Mouse (Mus musculus): ENCODE data around the gene Rapgef2. TPM values are rescaled to one million over a fixed set of nuclear protein-coding genes. Genes with fewer than 3 reads are reported as not detected.

The Rapgef2 gene
- total RNA-seq, 2 experiments from 2014 or later: 158 to 163 TPM

- DNase-seq (ENCODE audit: low spot score in 2 of 2): no peak
These were observed 82.5 kb downstream of the Rapgef2 start for GRCm38 (mm10) chr3:79203821-79204220.

DNA sequence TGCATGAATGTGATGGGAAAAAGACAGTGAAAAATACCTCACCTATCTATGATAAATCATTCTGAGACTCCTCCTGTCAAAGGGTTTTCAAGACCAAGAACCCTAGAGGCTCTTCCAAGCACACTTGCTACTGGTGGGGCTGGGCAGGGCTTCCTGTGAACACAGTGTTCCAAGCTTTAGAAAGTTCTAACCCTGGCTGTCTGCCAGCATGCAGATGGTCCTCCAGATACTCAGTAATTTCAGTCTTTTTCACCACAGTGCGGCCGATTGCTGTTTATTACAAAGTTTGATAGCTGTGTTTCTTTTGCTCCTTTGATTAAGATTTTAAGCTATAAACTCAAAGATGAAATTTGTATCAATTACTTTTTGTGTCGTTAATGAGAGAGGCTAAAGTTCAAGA is 83.1 kb downstream of the Rapgef2 start:
- peak; percentile 68 to 80 for DNase-seq (ENCODE audit: low spot score in 2 of 2)

GRCm38 (mm10) chr3:79202275-79203153 is 83.8 kb downstream of the Rapgef2 start:
- DNase-seq (ENCODE audit: low spot score in 2 of 2): peak; percentile 62 to 92

GRCm38 (mm10) chr3:79196708-79197437 is 89.4 kb downstream of the Rapgef2 start:
- DNase-seq (ENCODE audit: low spot score in 2 of 2): peak in 1 of 2 experiments; percentile 81

GRCm38 (mm10) chr3:79195280-79195679 is 91.0 kb downstream of the Rapgef2 start:
- DNase-seq (ENCODE audit: low spot score in 2 of 2): peak in 1 of 2 experiments; percentile 67

DNA sequence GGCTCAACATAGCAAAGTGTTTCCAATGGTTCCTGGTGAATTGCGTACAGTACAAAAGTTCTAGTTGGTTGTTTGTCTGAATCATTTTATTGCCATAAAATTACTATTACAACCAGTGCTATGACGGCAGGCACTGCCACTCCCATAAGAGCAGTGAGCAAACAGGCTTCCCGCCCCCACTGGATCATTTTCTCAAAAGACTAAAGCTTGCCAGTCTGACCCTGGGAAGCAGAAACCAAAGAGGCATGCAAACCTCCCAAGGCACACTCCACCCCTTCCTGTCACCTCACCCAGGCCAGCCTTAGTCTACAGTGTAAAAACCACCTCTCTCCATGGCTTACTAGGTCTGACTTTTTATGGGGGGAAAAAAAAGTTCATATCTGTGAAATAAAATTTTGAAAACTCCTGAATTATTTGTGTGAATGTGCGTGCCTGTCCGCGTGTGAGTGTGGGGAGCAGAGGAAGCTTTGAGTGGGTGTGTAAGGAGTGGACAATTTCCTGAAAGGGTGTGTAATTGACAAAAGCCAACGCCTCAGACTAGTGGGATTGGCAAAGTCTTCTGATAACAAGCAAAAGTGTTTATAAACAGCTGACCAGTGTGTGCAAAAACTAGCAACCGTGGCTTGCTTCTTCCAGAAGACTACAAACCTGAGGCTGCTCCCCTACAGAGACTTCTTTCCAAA is 92.1 kb downstream of the Rapgef2 start:
- no peak for DNase-seq (ENCODE audit: low spot score in 2 of 2)

DNA sequence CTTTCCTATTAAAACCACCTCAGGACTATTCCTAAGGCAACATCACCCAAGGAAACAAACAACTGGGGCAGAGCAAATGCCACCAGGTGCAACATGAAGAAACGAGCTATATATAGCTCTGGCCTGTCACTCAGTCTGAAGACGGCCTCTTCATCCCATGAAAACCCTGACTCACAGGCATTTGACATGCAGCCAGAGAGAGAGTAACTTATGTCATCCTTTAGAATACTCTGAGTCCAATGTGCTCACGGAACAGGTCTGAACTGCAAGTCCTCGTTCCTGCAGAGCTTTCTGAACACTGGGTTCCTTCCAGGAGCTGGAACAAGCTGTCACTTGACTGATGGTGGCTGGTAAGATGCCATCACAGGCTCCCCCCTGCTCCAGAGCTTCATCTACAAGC is 93.3 kb downstream of the Rapgef2 start:
- peak; percentile 44 to 88 for DNase-seq (ENCODE audit: low spot score in 2 of 2)

- DNase-seq (ENCODE audit: low spot score in 2 of 2): no peak
These were observed 94.3 kb downstream of the Rapgef2 start for GRCm38 (mm10) chr3:79191981-79192380.

- DNase-seq (ENCODE audit: low spot score in 2 of 2): no peak
These were observed 94.8 kb downstream of the Rapgef2 start for GRCm38 (mm10) chr3:79191471-79191870.

- DNase-seq (ENCODE audit: low spot score in 2 of 2): no peak
These were observed 95.9 kb downstream of the Rapgef2 start for GRCm38 (mm10) chr3:79190377-79190776.

DNA sequence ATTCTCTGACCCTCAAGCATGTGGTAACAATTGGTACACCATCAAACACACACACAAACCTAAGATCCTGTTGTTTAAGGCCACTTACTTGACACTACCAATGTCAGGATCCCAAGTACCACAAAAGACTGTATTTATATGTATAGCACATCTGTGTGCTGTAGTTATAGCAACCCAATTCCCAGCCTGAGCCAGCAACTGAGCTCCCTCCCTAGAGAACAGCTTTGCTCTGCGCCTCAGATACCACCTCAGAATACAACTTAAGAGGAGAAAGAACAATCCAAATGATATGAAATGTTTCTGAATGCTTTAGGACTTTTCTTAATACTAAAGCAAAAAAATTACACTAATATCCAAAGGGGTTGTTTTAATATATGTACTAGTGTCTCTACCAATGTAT is 98.4 kb downstream of the Rapgef2 start:
- DNase-seq (ENCODE audit: low spot score in 2 of 2): no peak

DNA sequence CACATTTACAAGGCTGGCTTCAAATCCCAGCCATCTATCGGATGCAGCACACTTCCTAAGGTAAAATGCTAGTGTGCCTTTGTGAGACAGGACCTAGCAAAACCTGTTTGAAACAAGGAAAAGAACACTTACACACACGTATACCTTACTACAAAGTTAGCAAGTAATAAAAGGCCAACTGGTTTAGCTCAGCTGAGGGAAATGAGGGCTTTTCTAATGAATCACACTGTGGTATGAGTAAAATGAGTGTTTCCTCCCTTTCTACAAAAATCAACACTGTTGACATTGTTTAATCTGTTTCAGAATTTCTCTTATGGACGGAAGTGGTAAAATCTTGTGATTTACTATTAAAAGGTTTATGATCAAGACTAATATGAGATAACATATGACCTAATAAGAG is 104.0 kb downstream of the Rapgef2 start:
- DNase-seq (ENCODE audit: low spot score in 2 of 2): no peak

DNA sequence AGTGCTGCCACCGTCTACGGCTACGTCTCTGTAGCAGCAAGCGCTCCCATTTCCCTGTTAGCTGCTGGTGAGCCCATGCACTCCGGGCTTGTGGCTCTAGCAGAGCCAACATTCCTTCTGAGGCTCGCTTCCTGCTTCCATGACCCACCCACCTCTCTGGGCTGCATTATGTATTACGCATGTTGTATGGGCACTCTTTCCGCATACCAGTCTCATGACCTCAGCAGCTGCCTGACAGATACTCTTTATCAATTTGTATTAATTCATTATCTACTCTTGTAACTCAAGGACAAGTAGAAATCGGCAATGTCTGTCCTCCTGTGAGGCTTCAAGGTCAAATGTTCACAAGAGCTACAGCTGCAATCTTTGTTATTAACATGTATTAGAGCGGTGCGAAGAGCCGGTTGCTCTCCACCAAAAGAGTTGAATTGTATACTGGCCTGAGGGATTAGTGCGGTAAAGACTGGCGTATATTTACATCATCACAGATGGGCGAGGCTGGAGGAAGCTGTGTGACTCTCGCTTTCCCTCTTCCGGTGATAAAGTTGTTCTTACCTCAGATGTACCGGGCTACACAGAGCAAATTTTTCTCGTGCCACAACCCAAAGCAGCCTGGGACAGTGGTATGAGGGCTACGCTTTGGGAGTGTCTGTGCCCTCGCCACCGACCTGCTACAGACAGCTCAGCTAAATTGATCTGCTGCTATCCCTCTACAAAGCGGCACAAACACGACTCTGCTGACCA is 104.9 kb downstream of the Rapgef2 start:
- no peak for DNase-seq (ENCODE audit: low spot score in 2 of 2)

DNA sequence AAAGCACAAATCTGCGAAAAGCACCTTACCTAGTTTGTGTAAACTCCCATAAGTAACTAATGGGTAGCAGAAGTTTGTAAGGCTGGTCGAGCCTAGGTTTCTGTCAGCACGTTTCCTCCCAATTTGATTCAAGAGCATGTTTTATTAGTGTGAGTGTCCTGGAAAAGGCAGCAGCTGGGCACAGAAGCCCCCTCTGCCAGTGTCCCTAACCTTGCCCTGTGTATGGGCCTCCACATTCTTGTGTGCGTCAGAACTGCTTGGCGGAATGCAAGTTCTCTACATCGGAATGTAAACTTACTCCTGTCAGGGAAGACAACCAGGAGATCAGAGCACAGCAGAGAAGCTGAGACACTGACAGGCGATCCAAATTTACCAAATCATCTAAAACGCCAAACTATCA is 106.2 kb downstream of the Rapgef2 start:
- DNase-seq (ENCODE audit: low spot score in 2 of 2): no peak

- DNase-seq (ENCODE audit: low spot score in 2 of 2): no peak
These were observed 106.7 kb downstream of the Rapgef2 start for GRCm38 (mm10) chr3:79179499-79180053.

DNA sequence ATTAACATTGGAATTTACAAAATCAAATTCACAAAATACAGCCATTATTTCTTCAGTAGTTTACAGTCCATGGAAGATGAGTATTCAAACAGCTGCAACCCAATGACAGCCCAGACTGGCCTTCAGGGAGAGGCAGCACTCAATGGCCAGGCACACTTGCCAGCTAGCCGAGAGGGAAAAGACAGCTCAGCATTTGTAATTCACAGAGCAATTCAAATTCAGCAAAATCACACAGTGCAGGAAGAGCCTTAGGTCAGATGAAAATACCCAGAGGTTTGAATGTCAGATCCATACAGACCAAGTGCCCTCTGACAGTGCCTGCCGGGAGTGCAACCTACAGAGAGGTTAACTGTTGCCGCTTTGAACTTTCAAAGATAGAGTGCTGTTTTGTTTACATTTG is 107.6 kb downstream of the Rapgef2 start:
- no peak for DNase-seq (ENCODE audit: low spot score in 2 of 2)

DNA sequence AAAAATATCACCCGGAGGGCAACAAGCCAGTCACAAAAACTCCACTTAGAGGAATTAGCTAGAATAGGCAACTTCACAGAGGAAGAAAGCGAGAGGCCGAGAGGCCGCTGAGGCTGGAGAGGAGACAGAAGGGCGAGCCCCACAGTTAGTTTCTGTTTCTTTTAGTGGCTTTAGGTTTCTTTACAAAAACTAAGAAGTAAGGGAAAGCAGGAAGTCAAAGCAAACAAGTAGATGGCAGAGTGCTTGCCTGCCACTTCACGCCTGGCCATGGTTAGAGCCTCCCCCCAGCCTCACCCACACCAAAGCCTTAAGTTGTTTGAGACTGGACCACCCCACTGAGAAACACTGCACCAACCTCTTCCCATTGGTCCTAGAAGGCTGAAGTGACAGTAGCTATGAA is 108.2 kb downstream of the Rapgef2 start:
- DNase-seq (ENCODE audit: low spot score in 2 of 2): no peak

DNA sequence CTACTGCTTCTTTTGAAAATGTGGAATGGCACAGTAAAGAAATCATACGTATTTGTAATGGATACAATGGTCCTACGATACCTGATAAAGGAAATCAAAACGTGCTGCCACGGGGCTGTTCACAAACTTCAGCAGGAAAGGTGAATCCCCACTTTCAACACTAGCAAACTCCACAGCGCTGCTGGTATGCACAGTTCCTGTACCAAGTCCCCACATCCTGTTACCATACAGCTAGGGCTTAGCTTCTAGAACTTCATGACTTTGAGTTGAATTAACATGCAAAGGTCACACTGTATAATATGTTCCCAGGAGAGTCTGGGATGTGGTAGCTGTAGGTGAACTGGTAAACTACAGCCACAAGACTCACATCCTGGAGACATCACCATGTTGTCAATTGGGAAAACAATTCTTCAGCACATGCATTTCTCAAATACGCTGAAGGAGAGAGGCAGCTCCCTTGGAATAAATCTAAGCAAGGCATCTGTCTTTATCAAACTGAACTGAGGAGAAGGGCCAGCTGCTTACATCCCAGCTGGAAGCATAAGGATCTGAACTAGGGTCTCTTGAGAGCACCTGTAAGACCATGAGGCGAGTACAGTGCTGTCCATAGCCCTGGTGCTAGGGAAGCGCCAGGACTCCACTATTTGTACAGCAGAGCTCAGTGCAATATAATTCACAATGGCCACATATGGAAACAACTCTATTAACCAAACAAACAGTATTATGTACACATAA is 109.0 kb downstream of the Rapgef2 start:
- DNase-seq (ENCODE audit: low spot score in 2 of 2): no peak

DNA sequence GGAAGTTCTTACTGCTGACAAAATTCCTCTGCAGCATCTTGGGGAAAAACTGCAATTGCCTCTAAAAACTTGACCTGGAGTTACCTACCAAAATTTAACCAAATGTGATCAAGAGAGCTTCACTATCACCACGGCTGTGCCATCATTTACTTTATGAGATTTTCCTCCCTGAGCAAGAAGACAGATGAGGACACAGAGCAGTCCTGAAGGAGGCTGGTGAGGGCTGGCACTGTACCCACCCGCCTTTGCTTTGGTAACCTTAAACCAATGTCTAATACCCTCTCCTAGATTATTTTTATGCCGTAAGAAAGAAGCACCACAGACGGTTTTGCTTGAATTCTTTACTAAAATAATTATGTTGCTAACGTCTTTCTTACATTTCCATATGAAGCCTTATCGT is 112.1 kb downstream of the Rapgef2 start:
- DNase-seq (ENCODE audit: low spot score in 2 of 2): no peak

- DNase-seq (ENCODE audit: low spot score in 2 of 2): no peak
These were observed 113.0 kb downstream of the Rapgef2 start for GRCm38 (mm10) chr3:79173291-79173690.
